Mouse (Mus musculus): ENCODE data around the gene Hspa12b. TPM values are rescaled to one million over a fixed set of nuclear protein-coding genes. Genes with fewer than 3 reads are reported as not detected.

Hspa12b gene
- 10 to 100 TPM; 29.7 to 31.4 TPM for total RNA-seq (2021)
- 21.9 and 27.8 TPM in 2 replicates for polyA plus RNA-seq (2012; rRNA removed)
- long read RNA-seq, transcript Hspa12b-201 (13 exons, 3,413 nt), result major isoform, 8 of 14 reads
- long read RNA-seq, partial matches to known transcripts, result 1 of 14 reads
- long read RNA-seq, other reads (novel, unspliced or antisense), result 5 of 14 reads

GRCm38 (mm10) chr2:131127161-131127730, at the start of gene Hspa12b:
TSS of gene Hspa12b (plus strand) at chr2:131127280.
- TF ChIP-seq POLR2A (IDR thresholded peaks at IDR 0.05; ENCODE audit: insufficient read depth, low read depth, low read length), result peak; percentile 88; the same call in 1 of the 2 replicates
- no peak for TF ChIP-seq CTCF (IDR thresholded peaks at IDR 0.05)
- TF ChIP-seq EP300 (IDR thresholded peaks at IDR 0.05; ENCODE audit: insufficient read depth, low read depth, low read length), result 0 out of 2 replicates have a peak, but pooled peaks have one; percentile 36
- H3K27me3 ChIP-seq (ENCODE audit: control insufficient read depth, insufficient read depth, low read length), result no peaks in the 10 kb centered on the region
- H3K27ac ChIP-seq, result peak within 1 kb of the TSS; percentile 97
- H3K36me3 ChIP-seq (ENCODE audit: control insufficient read depth, insufficient read depth, low read length), result peaks cover 2% of the 10 kb centered on the region; the same call in 1 of the 2 replicates
- H3K79me2 ChIP-seq (replicated peaks; ENCODE audit: control insufficient read depth, insufficient read depth, low read length), result no peaks in the 10 kb centered on the region
- WGBS, result 4% methylated on average over 28 of the region's 28 CpGs
- intact Hi-C loops (cut with DNase I), result no loop called here
- peak within 1 kb of the TSS; percentile 81 for H3K4me3 ChIP-seq
- DNase-seq, result peak; percentile 87 to 88
- peaks cover 24% of the 10 kb centered on the region for H3K4me1 ChIP-seq (ENCODE audit: control insufficient read depth, insufficient read depth, low read length)
- H3K9ac ChIP-seq (ENCODE audit: low read depth, low read length), result peak within 1 kb of the TSS; percentile 75

- DNase-seq, result no peak
- TF ChIP-seq POLR2A (IDR thresholded peaks at IDR 0.05; ENCODE audit: insufficient read depth, low read depth, low read length) (no peak), CTCF (IDR thresholded peaks at IDR 0.05) (no peak), EP300 (IDR thresholded peaks at IDR 0.05; ENCODE audit: insufficient read depth, low read depth, low read length) (no peak)
- no peak overlapping the region for H3K27ac ChIP-seq
- intact Hi-C loops (cut with DNase I), result no loop called here
- no peaks in the 10 kb centered on the region for H3K27me3 ChIP-seq (ENCODE audit: control insufficient read depth, insufficient read depth, low read length)
- no peaks in the 10 kb centered on the region for H3K79me2 ChIP-seq (replicated peaks; ENCODE audit: control insufficient read depth, insufficient read depth, low read length)
- no peak overlapping the region for H3K9ac ChIP-seq (ENCODE audit: low read depth, low read length)
- no peaks in the 10 kb centered on the region for H3K36me3 ChIP-seq (ENCODE audit: control insufficient read depth, insufficient read depth, low read length)
- H3K4me1 ChIP-seq (ENCODE audit: control insufficient read depth, insufficient read depth, low read length), result no peaks in the 10 kb centered on the region
- WGBS, result 64% methylated on average over 5 of the region's 5 CpGs
- H3K4me3 ChIP-seq, result no peak overlapping the region
Measured at GRCm38 (mm10) chr2:131080507-131080906, 46.6 kb upstream of the Hspa12b start.

GRCm38 (mm10) chr2:131084206-131084605, 42.9 kb upstream of the Hspa12b start:
- no peaks in the 10 kb centered on the region for H3K4me1 ChIP-seq (ENCODE audit: control insufficient read depth, insufficient read depth, low read length)
- H3K27ac ChIP-seq, result no peak overlapping the region
- H3K9ac ChIP-seq (ENCODE audit: low read depth, low read length), result no peak overlapping the region
- H3K27me3 ChIP-seq (ENCODE audit: control insufficient read depth, insufficient read depth, low read length), result no peaks in the 10 kb centered on the region
- H3K4me3 ChIP-seq, result no peak overlapping the region
- intact Hi-C loops (cut with DNase I), result no loop called here
- H3K36me3 ChIP-seq (ENCODE audit: control insufficient read depth, insufficient read depth, low read length), result no peaks in the 10 kb centered on the region
- no peaks in the 10 kb centered on the region for H3K79me2 ChIP-seq (replicated peaks; ENCODE audit: control insufficient read depth, insufficient read depth, low read length)
- DNase-seq, result no peak
- TF ChIP-seq POLR2A (IDR thresholded peaks at IDR 0.05; ENCODE audit: insufficient read depth, low read depth, low read length) (no peak), CTCF (IDR thresholded peaks at IDR 0.05) (no peak), EP300 (IDR thresholded peaks at IDR 0.05; ENCODE audit: insufficient read depth, low read depth, low read length) (no peak)
- 86% methylated on average over 4 of the region's 4 CpGs for WGBS

GRCm38 (mm10) chr2:131086667-131087390, 40.3 kb upstream of the Hspa12b start, which contains the start of gene Siglec1:
TSS of gene Siglec1 (minus strand) at chr2:131086765.
- Histone ChIP-seq H3K9ac (ENCODE audit: low read depth, low read length) (no peak within 1 kb of the TSS), H3K79me2 (replicated peaks; ENCODE audit: control insufficient read depth, insufficient read depth, low read length) (no peaks in the 10 kb centered on the region), H3K27me3 (ENCODE audit: control insufficient read depth, insufficient read depth, low read length) (no peaks in the 10 kb centered on the region), H3K4me3 (no peak within 1 kb of the TSS), H3K36me3 (ENCODE audit: control insufficient read depth, insufficient read depth, low read length) (no peaks in the 10 kb centered on the region), H3K27ac (0 out of 2 replicates have a peak within 1 kb of the TSS, but pooled peaks have one; percentile 4), H3K4me1 (ENCODE audit: control insufficient read depth, insufficient read depth, low read length) (peaks cover 4% of the 10 kb centered on the region)
- 80% methylated on average over 11 of the region's 11 CpGs for WGBS
- intact Hi-C loops (cut with DNase I), result no loop called here
- TF ChIP-seq POLR2A (IDR thresholded peaks at IDR 0.05; ENCODE audit: insufficient read depth, low read depth, low read length) (no peak), CTCF (IDR thresholded peaks at IDR 0.05) (no peak), EP300 (IDR thresholded peaks at IDR 0.05; ENCODE audit: insufficient read depth, low read depth, low read length) (no peak)
- DNase-seq, result no peak

GRCm38 (mm10) chr2:131088581-131088980, 38.5 kb upstream of the Hspa12b start:
- H3K79me2 ChIP-seq (replicated peaks; ENCODE audit: control insufficient read depth, insufficient read depth, low read length), result no peaks in the 10 kb centered on the region
- H3K4me3 ChIP-seq, result no peak overlapping the region
- TF ChIP-seq CTCF (IDR thresholded peaks at IDR 0.05) (no peak), POLR2A (IDR thresholded peaks at IDR 0.05; ENCODE audit: insufficient read depth, low read depth, low read length) (no peak), EP300 (IDR thresholded peaks at IDR 0.05; ENCODE audit: insufficient read depth, low read depth, low read length) (no peak)
- H3K27me3 ChIP-seq (ENCODE audit: control insufficient read depth, insufficient read depth, low read length), result no peaks in the 10 kb centered on the region
- no peaks in the 10 kb centered on the region for H3K36me3 ChIP-seq (ENCODE audit: control insufficient read depth, insufficient read depth, low read length)
- no peak for DNase-seq
- H3K27ac ChIP-seq, result no peak overlapping the region
- intact Hi-C loops (cut with DNase I), result no loop called here
- H3K4me1 ChIP-seq (ENCODE audit: control insufficient read depth, insufficient read depth, low read length), result peaks cover 4% of the 10 kb centered on the region
- 56% methylated on average over 4 of the region's 4 CpGs for WGBS
- no peak overlapping the region for H3K9ac ChIP-seq (ENCODE audit: low read depth, low read length)

Measured in heart, adult 2 months (tissue).